Mouse (Mus musculus) bone marrow, adult 2 months (tissue): ENCODE data around the gene Mycbp. TPM values are rescaled to one million over a fixed set of nuclear protein-coding genes. Genes with fewer than 3 reads are reported as not detected.

Experiments used
- H3K27ac ChIP-seq: fragments of 200-500 bp; 2 replicates; pipeline ENCODE4 v1.5.1; 2012; ENCODE audit warnings: low read depth, mild to moderate bottlenecking, control low read depth, inconsistent platforms, low read length; ENCODE audit not compliant: control insufficient read depth, poor library complexity, insufficient read depth
- H3K4me1 ChIP-seq: fragments of 200-500 bp; 2 replicates; pipeline ENCODE4 v1.6.1; 2011; ENCODE audit warnings: low read length; ENCODE audit not compliant: control insufficient read depth, insufficient read depth
- H3K4me3 ChIP-seq: fragments of 200-500 bp; replicated peaks from 2 replicates; pipeline ENCODE3; 2011; ENCODE audit warnings: mild to moderate bottlenecking, low read depth, low read length, control low read depth; ENCODE audit not compliant: control insufficient read depth
- CTCF ChIP-seq: fragments of 200-500 bp; IDR thresholded peaks from 2 replicates; pipeline ENCODE4 v1.5.1; 2011; ENCODE audit warnings: low read length, control low read depth; ENCODE audit not compliant: control insufficient read depth, insufficient read depth
- POLR2A ChIP-seq: fragments of 200-500 bp; IDR thresholded peaks from 2 replicates; pipeline ENCODE4 v1.6.1; 2011; ENCODE audit warnings: low read depth, mild to moderate bottlenecking, control low read depth, low read length, borderline replicate concordance; ENCODE audit not compliant: control insufficient read depth
- WGBS: fragments of 180-500 bp; shearing (Covaris S2); methylation state at CpG from one replicate; pipeline ENCODE4 v1.1.7; 2018; 5-methylcytosine and 5-hydroxymethylcytosine counted together
- polyA plus RNA-seq: library from polyadenylated mRNA; stranded (reverse); fragments of >200 nt; gene quantifications from 2 replicates; pipeline ENCODE4 v1.2.4, GENCODE M21; 2011; ENCODE audit warnings: low replicate concordance; ENCODE audit not compliant: missing spikeins, insufficient read depth, insufficient read length

The Mycbp gene
- polyA plus RNA-seq, 1 experiment, result 35.6 TPM

- no peak overlapping the region for H3K27ac ChIP-seq
- H3K4me1 ChIP-seq, result no peaks in the 10 kb centered on the region
- no peak overlapping the region for H3K4me3 ChIP-seq
- 56% methylated on average over 3 of the region's 3 CpGs for WGBS
- TF ChIP-seq POLR2A (no peak), CTCF (no peak)
These were observed 1.2 kb upstream of the Mycbp start for GRCm38 (mm10) chr4:123903432-123903831.

GRCm38 (mm10) chr4:123905126-123905668 is 565 bp downstream of the Mycbp start:
- Histone ChIP-seq H3K4me1 (no peaks in the 10 kb centered on the region), H3K27ac (peak overlapping the region; percentile 75), H3K4me3 (peak overlapping the region; percentile 72)
- TF ChIP-seq POLR2A, result no peak; the same call in 1 of the 2 replicates
- TF ChIP-seq CTCF, result no peak
- whole genome bisulfite sequencing, result under 1% methylated on average over 53 of the region's 53 CpGs

- WGBS, result 78% methylated on average over 4 of the region's 4 CpGs
- TF ChIP-seq POLR2A, result no peak
- no peak for TF ChIP-seq CTCF
- Histone ChIP-seq H3K4me3 (no peak overlapping the region), H3K4me1 (peaks cover 1% of the 10 kb centered on the region), H3K27ac (no peak overlapping the region)
These were observed 6.9 kb downstream of the Mycbp start for GRCm38 (mm10) chr4:123911503-123911902.

- no peak overlapping the region for H3K4me3 ChIP-seq
- no peak for TF ChIP-seq POLR2A
- no peak for TF ChIP-seq CTCF
- WGBS, result 73% methylated on average over 2 of the region's 2 CpGs
- no peak overlapping the region for H3K27ac ChIP-seq
- peaks cover 1% of the 10 kb centered on the region for H3K4me1 ChIP-seq
These were observed 7.8 kb downstream of the Mycbp start for GRCm38 (mm10) chr4:123912431-123912830.

GRCm38 (mm10) chr4:123916748-123917547 is 12.3 kb downstream of the Mycbp start, which contains the start of gene Rragc:
TSS of gene Rragc (plus strand) at chr4:123917446.
- H3K4me3 ChIP-seq, result peak within 1 kb of the TSS; percentile 97
- WGBS, result under 1% methylated on average over 49 of the region's 49 CpGs
- H3K27ac ChIP-seq, result peak within 1 kb of the TSS; percentile 88
- TF ChIP-seq POLR2A (peak; percentile 64; the same call in 1 of the 2 replicates), CTCF (no peak)
- peaks cover 1% of the 10 kb centered on the region for H3K4me1 ChIP-seq

GRCm38 (mm10) chr4:123917548-123918140 is 13.0 kb downstream of the Mycbp start, which contains the start of gene 4930535I16Rik:
TSS of gene 4930535I16Rik (minus strand) at chr4:123918022.
- Histone ChIP-seq H3K27ac (peak within 1 kb of the TSS; percentile 88), H3K4me1 (peaks cover 1% of the 10 kb centered on the region), H3K4me3 (peak within 1 kb of the TSS; percentile 97)
- under 1% methylated on average over 54 of the region's 63 CpGs for WGBS
- TF ChIP-seq CTCF, result no peak
- TF ChIP-seq POLR2A, result no peak

- TF ChIP-seq POLR2A (no peak), CTCF (no peak)
- 75% methylated on average over 2 of the region's 2 CpGs for WGBS
- Histone ChIP-seq H3K27ac (no peak overlapping the region), H3K4me3 (no peak overlapping the region), H3K4me1 (peaks cover 1% of the 10 kb centered on the region)
These were observed 14.2 kb downstream of the Mycbp start for GRCm38 (mm10) chr4:123918851-123919250.

GRCm38 (mm10) chr4:123921055-123921565 is 16.5 kb downstream of the Mycbp start:
- peaks cover 1% of the 10 kb centered on the region for H3K4me1 ChIP-seq
- H3K4me3 ChIP-seq, result no peak overlapping the region
- TF ChIP-seq POLR2A (no peak), CTCF (no peak)
- WGBS, result 53% methylated on average over 4 of the region's 4 CpGs
- H3K27ac ChIP-seq, result no peak overlapping the region; the same call in 1 of the 2 replicates
